In the genomic region with DNA sequence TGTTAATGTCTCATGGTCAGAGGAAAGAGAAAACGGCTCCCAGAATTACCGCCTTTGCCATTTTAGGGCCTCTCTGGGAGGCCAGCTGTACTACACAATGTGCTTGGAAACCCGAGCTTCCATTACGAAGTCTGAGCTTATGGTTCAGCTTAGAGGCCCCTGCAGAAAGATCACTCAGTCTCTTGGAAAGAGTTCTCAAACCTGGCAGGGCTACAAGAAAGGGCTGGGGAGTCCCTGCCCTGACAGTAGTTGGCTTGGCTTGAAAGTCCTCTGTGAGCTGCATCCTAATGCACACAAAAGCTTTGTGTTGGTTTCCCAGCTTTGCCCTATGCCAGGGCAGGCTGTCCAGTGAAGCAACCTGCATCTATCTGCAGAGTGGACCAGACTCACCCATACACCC, we compare ENCODE assay signal across 13 mouse cellular contexts.
DNase-seq lines count a peak whose midpoint lies in the region; ATAC-seq lines count a peak whose summit lies in the region.
"Had no signal": no experiment of that assay in that cellular context is flagged by ENCODE, and none has a peak within 500 bp of the region (broad histone marks: within the 10 kb centered on the region; RNA-seq: fewer than 3 reads in every experiment).

No protein-coding gene starts in this region.

- DNase-seq in embryonic facial prominence, embryonic 11.5 days (ENCODE audit: low spot score): peak; percentile 9
- no peak for DNase-seq in embryonic facial prominence, embryonic 10.5 days (ENCODE audit: low spot score)
- peak; percentile 71 for DNase-seq in left cerebral cortex, postnatal 4 days
- no peak for DNase-seq in left cerebral cortex, adult 11 months (ENCODE audit: low spot score)
- peak; percentile 37 to 38 for DNase-seq in frontal cortex, postnatal 10 days (ENCODE audit: low spot score in 2 of 2)
- no peak for DNase-seq in testis, postnatal 14 days (ENCODE audit: low spot score)
- DNase-seq: adrenal gland, postnatal 14 days; lung, adult 18-20 months; thymus, postnatal 36 days had no signal

- no peaks in the 10 kb centered on the region for H3K27me3 ChIP-seq in embryonic facial prominence, embryonic 11.5 days (ENCODE audit: control insufficient read depth, insufficient read depth, low read length)
- no peaks in the 10 kb centered on the region for H3K27me3 ChIP-seq in embryonic facial prominence, embryonic 10.5 days (replicated peaks; ENCODE audit: low read depth, poor library complexity, severe bottlenecking)
- H3K27me3 ChIP-seq in neural tube, embryonic 15.5 days (replicated peaks): no peaks in the 10 kb centered on the region
- H3K27me3 ChIP-seq: megakaryocyte, embryonic 14.5 days had no signal

- no peak overlapping the region for H3K27ac ChIP-seq in embryonic facial prominence, embryonic 11.5 days (replicated peaks; ENCODE audit: low read depth, low read length)
- no peak overlapping the region for H3K27ac ChIP-seq in embryonic facial prominence, embryonic 10.5 days (replicated peaks)
- H3K27ac ChIP-seq in neural tube, embryonic 15.5 days (replicated peaks): peak overlapping the region; percentile 18; the same call in 1 of the 2 replicates

- 58% methylated on average over 4 of the region's 4 CpGs for WGBS in embryonic facial prominence, embryonic 11.5 days
- 69% methylated on average over 4 of the region's 4 CpGs for WGBS in embryonic facial prominence, embryonic 10.5 days
- WGBS in neural tube, embryonic 15.5 days: 30% methylated on average over 4 of the region's 4 CpGs

- intact Hi-C loops in left cerebral cortex, postnatal 4 days (cut with DNase I): no loop called here

- no peak overlapping the region for H3K9ac ChIP-seq in embryonic facial prominence, embryonic 11.5 days (replicated peaks; ENCODE audit: low read length)
- no peak overlapping the region for H3K9ac ChIP-seq in neural tube, embryonic 15.5 days (replicated peaks)

- no peaks in the 10 kb centered on the region for H3K36me3 ChIP-seq in embryonic facial prominence, embryonic 11.5 days (replicated peaks; ENCODE audit: control insufficient read depth, insufficient read depth, low read depth, low read length)
- H3K36me3 ChIP-seq in embryonic facial prominence, embryonic 10.5 days (replicated peaks): no peaks in the 10 kb centered on the region
- H3K36me3 ChIP-seq in neural tube, embryonic 15.5 days: no peaks in the 10 kb centered on the region

- ATAC-seq in embryonic facial prominence, embryonic 11.5 days (replicated peaks; ENCODE audit: insufficient number of reproducible peaks, low FRiP score, low TSS enrichment, low read depth): no peak
- ATAC-seq in neural tube, embryonic 15.5 days (ENCODE audit: low FRiP score): peak; percentile 59
- no peak for ATAC-seq in monocyte, adult 5-6 weeks (replicated peaks; ENCODE audit: insufficient number of reproducible peaks, low FRiP score, low TSS enrichment, poor library complexity, severe bottlenecking)
- ATAC-seq: intestine, embryonic 16.5 days had no signal

- no peaks in the 10 kb centered on the region for H3K9me3 ChIP-seq in embryonic facial prominence, embryonic 11.5 days (replicated peaks; ENCODE audit: control insufficient read depth, low read length)
- no peaks in the 10 kb centered on the region for H3K9me3 ChIP-seq in embryonic facial prominence, embryonic 10.5 days
- H3K9me3 ChIP-seq in neural tube, embryonic 15.5 days (replicated peaks): no peaks in the 10 kb centered on the region

- H3K4me1 ChIP-seq in embryonic facial prominence, embryonic 11.5 days (ENCODE audit: control insufficient read depth, insufficient read depth, low read length): no peaks in the 10 kb centered on the region
- H3K4me1 ChIP-seq in embryonic facial prominence, embryonic 10.5 days: no peaks in the 10 kb centered on the region
- peaks cover 13% of the 10 kb centered on the region for H3K4me1 ChIP-seq in neural tube, embryonic 15.5 days
- H3K4me1 ChIP-seq: megakaryocyte, embryonic 14.5 days had no signal

- H3K4me3 ChIP-seq in embryonic facial prominence, embryonic 11.5 days (ENCODE audit: low read depth, low read length): no peak overlapping the region
- no peak overlapping the region for H3K4me3 ChIP-seq in embryonic facial prominence, embryonic 10.5 days
- no peak overlapping the region for H3K4me3 ChIP-seq in neural tube, embryonic 15.5 days (replicated peaks)
- H3K4me3 ChIP-seq: megakaryocyte, embryonic 14.5 days had no signal

- H3K4me2 ChIP-seq in embryonic facial prominence, embryonic 11.5 days (ENCODE audit: low read depth, low read length): no peak overlapping the region
- H3K4me2 ChIP-seq in neural tube, embryonic 15.5 days: no peak overlapping the region

Comparison
In these comparisons a context has a peak if more than half of its experiments do, and no peak if none do; other contexts are left out.
1. DNase-seq: peak in embryonic facial prominence, embryonic 11.5 days (single experiment), left cerebral cortex, postnatal 4 days (single experiment) and frontal cortex, postnatal 10 days (2 of 2); none in embryonic facial prominence, embryonic 10.5 days (single experiment), left cerebral cortex, adult 11 months (single experiment) and testis, postnatal 14 days (single experiment).